Mouse (Mus musculus): Measurements from ENCODE around the gene Smpd3. TPM values are rescaled to one million over a fixed set of nuclear protein-coding genes. Genes with fewer than 3 reads are reported as not detected.

Smpd3 gene
- total RNA-seq (2014; rRNA removed) (111 and 114 TPM in 2 replicates), polyA plus RNA-seq (2015; fragmentation: Nextera tagmentation; extraction: Ambion mirVana) (74.0 and 81.5 TPM in 2 replicates)

GRCm38 (mm10) chr8:106337852-106338521, at the start of gene Smpd3:
Gene Smpd3 (minus strand): TSS chr8:106337988.
- ATAC-seq (ENCODE audit: low FRiP score) (peak; percentile 98), DNase-seq (ENCODE audit: low spot score) (peak; percentile 100)
- Histone ChIP-seq H3K27me3 (ENCODE audit: insufficient read depth, low read length) (no peaks in the 10 kb centered on the region), H3K27ac (ENCODE audit: low read depth, low read length) (peak within 1 kb of the TSS; percentile 90), H3K36me3 (ENCODE audit: insufficient read depth, low read length) (no peaks in the 10 kb centered on the region), H3K4me2 (ENCODE audit: low read depth, low read length, poor library complexity, severe bottlenecking) (peak within 1 kb of the TSS; percentile 66), H3K4me1 (ENCODE audit: insufficient read depth, low read length) (peaks cover 16% of the 10 kb centered on the region; the same call in 1 of the 2 replicates), H3K9me3 (ENCODE audit: low read length) (no peaks in the 10 kb centered on the region), H3K4me3 (ENCODE audit: low read depth, low read length) (peak within 1 kb of the TSS; percentile 75), H3K9ac (replicated peaks; ENCODE audit: low read length, poor library complexity, severe bottlenecking) (peak within 1 kb of the TSS; percentile 83)
- no peak for TF ChIP-seq CTCF (IDR thresholded peaks at IDR 0.05)
- under 1% methylated on average over 44 of the region's 45 CpGs for WGBS

DNA sequence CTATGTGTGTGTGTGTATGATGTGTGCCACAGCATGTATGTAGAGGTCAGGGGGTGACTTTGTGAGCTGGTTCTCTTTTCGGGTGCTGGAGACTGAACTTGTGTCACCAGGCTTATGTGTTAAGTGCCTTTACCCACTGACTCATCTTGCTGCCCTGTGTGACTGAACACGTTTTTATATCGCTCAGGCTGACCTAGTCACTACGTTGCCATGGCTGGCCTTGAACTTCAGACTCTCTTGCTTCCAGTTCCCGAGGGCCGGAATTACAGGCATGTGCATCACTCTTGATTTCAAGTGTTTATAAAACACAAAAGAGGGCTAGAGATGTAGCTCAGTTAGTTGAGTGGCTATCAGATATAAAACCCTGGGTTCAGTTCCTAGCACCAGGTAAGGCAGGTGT, 43.2 kb upstream of the Smpd3 start:
- no peak overlapping the region for H3K27ac ChIP-seq (ENCODE audit: low read depth, low read length)
- H3K27me3 ChIP-seq (ENCODE audit: insufficient read depth, low read length) = no peaks in the 10 kb centered on the region
- no peak overlapping the region for H3K9ac ChIP-seq (replicated peaks; ENCODE audit: low read length, poor library complexity, severe bottlenecking)
- H3K4me1 ChIP-seq (ENCODE audit: insufficient read depth, low read length) = no peaks in the 10 kb centered on the region
- H3K4me2 ChIP-seq (ENCODE audit: low read depth, low read length, poor library complexity, severe bottlenecking) = no peak overlapping the region
- DNase-seq (ENCODE audit: low spot score) = no peak
- no peak for TF ChIP-seq CTCF (IDR thresholded peaks at IDR 0.05)
- no peaks in the 10 kb centered on the region for H3K9me3 ChIP-seq (ENCODE audit: low read length)
- no peak for ATAC-seq (ENCODE audit: low FRiP score)
- WGBS = 89% methylated on average over 6 of the region's 6 CpGs
- H3K4me3 ChIP-seq (ENCODE audit: low read depth, low read length) = no peak overlapping the region
- no peaks in the 10 kb centered on the region for H3K36me3 ChIP-seq (ENCODE audit: insufficient read depth, low read length)

DNA sequence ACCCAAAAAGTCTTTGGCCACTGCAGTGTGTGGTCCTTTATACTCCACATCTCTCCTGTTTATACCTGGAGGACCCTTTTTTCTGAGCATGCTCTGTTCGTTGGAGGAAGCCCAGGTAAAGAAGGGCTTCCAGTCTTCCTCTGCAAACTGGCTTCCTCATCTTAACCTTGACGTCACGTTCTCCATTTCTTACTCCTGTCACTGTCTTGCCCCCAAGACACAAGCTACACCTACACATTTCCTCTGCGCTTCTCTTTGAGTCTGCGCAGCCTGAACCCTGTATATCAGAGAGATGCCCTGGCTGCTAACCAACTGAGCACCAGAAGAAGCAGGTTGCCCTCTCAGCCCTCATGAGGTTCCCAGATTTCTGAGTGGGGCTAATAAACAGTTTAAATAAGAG, 41.6 kb upstream of the Smpd3 start:
- no peak for TF ChIP-seq CTCF (IDR thresholded peaks at IDR 0.05)
- H3K4me1 ChIP-seq (ENCODE audit: insufficient read depth, low read length) = no peaks in the 10 kb centered on the region
- H3K36me3 ChIP-seq (ENCODE audit: insufficient read depth, low read length) = no peaks in the 10 kb centered on the region
- H3K4me2 ChIP-seq (ENCODE audit: low read depth, low read length, poor library complexity, severe bottlenecking) = no peak overlapping the region
- DNase-seq (ENCODE audit: low spot score) (no peak), ATAC-seq (ENCODE audit: low FRiP score) (no peak)
- H3K4me3 ChIP-seq (ENCODE audit: low read depth, low read length) = no peak overlapping the region
- no peak overlapping the region for H3K27ac ChIP-seq (ENCODE audit: low read depth, low read length)
- 87% methylated on average over 5 of the region's 5 CpGs for WGBS
- H3K27me3 ChIP-seq (ENCODE audit: insufficient read depth, low read length) = no peaks in the 10 kb centered on the region
- no peaks in the 10 kb centered on the region for H3K9me3 ChIP-seq (ENCODE audit: low read length)
- no peak overlapping the region for H3K9ac ChIP-seq (replicated peaks; ENCODE audit: low read length, poor library complexity, severe bottlenecking)

GRCm38 (mm10) chr8:106378501-106379048, 40.8 kb upstream of the Smpd3 start:
- Histone ChIP-seq H3K36me3 (ENCODE audit: insufficient read depth, low read length) (no peaks in the 10 kb centered on the region), H3K4me3 (ENCODE audit: low read depth, low read length) (no peak overlapping the region), H3K27me3 (ENCODE audit: insufficient read depth, low read length) (no peaks in the 10 kb centered on the region), H3K4me1 (ENCODE audit: insufficient read depth, low read length) (no peaks in the 10 kb centered on the region), H3K9me3 (ENCODE audit: low read length) (no peaks in the 10 kb centered on the region), H3K27ac (ENCODE audit: low read depth, low read length) (no peak overlapping the region), H3K9ac (replicated peaks; ENCODE audit: low read length, poor library complexity, severe bottlenecking) (no peak overlapping the region), H3K4me2 (ENCODE audit: low read depth, low read length, poor library complexity, severe bottlenecking) (no peak overlapping the region)
- no peak for TF ChIP-seq CTCF (IDR thresholded peaks at IDR 0.05)
- 68% methylated on average over 6 of the region's 7 CpGs for WGBS
- DNase-seq (ENCODE audit: low spot score) = no peak
- ATAC-seq (ENCODE audit: low FRiP score) = no peak

DNA sequence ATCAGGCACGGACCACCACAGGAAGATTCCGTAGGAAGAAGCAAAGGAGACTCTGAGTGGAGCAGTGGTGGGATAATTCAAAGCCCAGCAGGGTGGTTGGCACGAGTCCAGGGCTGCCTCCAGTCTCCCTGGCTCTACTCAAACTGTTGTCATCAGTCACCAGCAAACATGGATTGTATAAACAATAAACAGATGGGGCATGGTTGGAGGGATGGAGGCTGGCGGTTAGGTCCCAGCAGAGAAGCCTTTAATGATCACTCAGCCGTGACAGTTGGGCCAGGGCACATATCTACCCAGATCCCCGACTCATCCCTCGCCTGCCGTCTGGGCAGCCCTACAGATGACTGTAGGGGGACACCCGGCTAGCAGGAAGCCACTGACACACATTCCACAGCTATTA, 39.1 kb upstream of the Smpd3 start:
- no peak overlapping the region for H3K4me2 ChIP-seq (ENCODE audit: low read depth, low read length, poor library complexity, severe bottlenecking)
- no peak overlapping the region for H3K27ac ChIP-seq (ENCODE audit: low read depth, low read length)
- no peak for ATAC-seq (ENCODE audit: low FRiP score)
- no peaks in the 10 kb centered on the region for H3K4me1 ChIP-seq (ENCODE audit: insufficient read depth, low read length)
- TF ChIP-seq CTCF (IDR thresholded peaks at IDR 0.05) = no peak
- 23% methylated on average over 9 of the region's 9 CpGs for WGBS
- no peaks in the 10 kb centered on the region for H3K9me3 ChIP-seq (ENCODE audit: low read length)
- H3K4me3 ChIP-seq (ENCODE audit: low read depth, low read length) = no peak overlapping the region
- H3K9ac ChIP-seq (replicated peaks; ENCODE audit: low read length, poor library complexity, severe bottlenecking) = no peak overlapping the region
- no peaks in the 10 kb centered on the region for H3K36me3 ChIP-seq (ENCODE audit: insufficient read depth, low read length)
- peak; percentile 59 for DNase-seq (ENCODE audit: low spot score)
- no peaks in the 10 kb centered on the region for H3K27me3 ChIP-seq (ENCODE audit: insufficient read depth, low read length)

GRCm38 (mm10) chr8:106375957-106376356, 38.2 kb upstream of the Smpd3 start:
- ATAC-seq (ENCODE audit: low FRiP score) = no peak
- Histone ChIP-seq H3K9me3 (ENCODE audit: low read length) (no peaks in the 10 kb centered on the region), H3K4me2 (ENCODE audit: low read depth, low read length, poor library complexity, severe bottlenecking) (no peak overlapping the region), H3K36me3 (ENCODE audit: insufficient read depth, low read length) (no peaks in the 10 kb centered on the region), H3K4me1 (ENCODE audit: insufficient read depth, low read length) (no peaks in the 10 kb centered on the region), H3K27me3 (ENCODE audit: insufficient read depth, low read length) (no peaks in the 10 kb centered on the region), H3K9ac (replicated peaks; ENCODE audit: low read length, poor library complexity, severe bottlenecking) (no peak overlapping the region), H3K4me3 (ENCODE audit: low read depth, low read length) (no peak overlapping the region), H3K27ac (ENCODE audit: low read depth, low read length) (no peak overlapping the region)
- no peak for DNase-seq (ENCODE audit: low spot score)
- no peak for TF ChIP-seq CTCF (IDR thresholded peaks at IDR 0.05)
- 80% methylated on average over 7 of the region's 7 CpGs for WGBS
